Mouse (Mus musculus) CH12.LX (cell line): Measurements from ENCODE around the gene Serpinc1. TPM values are rescaled to one million over a fixed set of nuclear protein-coding genes. Genes with fewer than 3 reads are reported as not detected.

Experiments
- DNase-seq: peaks from one replicate; pipeline ENCODE4 v3.0.0-alpha.2; 2013; ENCODE audit errors: extremely low read depth
- H3K27ac ChIP-seq: 2 replicates; pipeline ENCODE4 v1.5.1; 2012; ENCODE audit warnings: low read depth, mild to moderate bottlenecking, control low read depth, moderate library complexity; ENCODE audit not compliant: insufficient read depth
- H3K27me3 ChIP-seq: replicated peaks from 2 replicates; pipeline ENCODE3; 2012; ENCODE audit warnings: inconsistent platforms
- H3K36me3 ChIP-seq, 2 experiments: replicated peaks in 1 of 2; 2 replicates each; pipeline versions ENCODE3 to v1.6.1; 2012; ENCODE audit warnings: inconsistent platforms in 1 of 2, low read length in 1 of 2, mild to moderate bottlenecking in 1 of 2, mixed read lengths in 1 of 2, moderate library complexity in 1 of 2; ENCODE audit not compliant: control insufficient read depth in 1 of 2, insufficient read depth in 1 of 2
- H3K4me1 ChIP-seq, 2 experiments: 2 replicates each; pipeline ENCODE4 v1.6.1; 2012; ENCODE audit warnings: inconsistent platforms in 1 of 2, moderate library complexity in 1 of 2; ENCODE audit not compliant: insufficient read depth in 2 of 2, control insufficient read depth in 1 of 2
- H3K4me2 ChIP-seq: 2 replicates; pipeline ENCODE4 v1.6.1; 2012; ENCODE audit warnings: low read depth, mild to moderate bottlenecking, control low read depth; ENCODE audit not compliant: poor library complexity, insufficient read depth, severe bottlenecking
- H3K4me3 ChIP-seq, 3 experiments: fragments of 150-350 bp in 1 of 3; sonication (generic) in 1 of 3; replicated peaks in 1 of 3; 2 replicates each; pipeline versions ENCODE3 to v1.5.1; 2011 to 2012; ENCODE audit warnings: low read depth in 2 of 3, low read length in 2 of 3, mild to moderate bottlenecking in 2 of 3, moderate library complexity in 2 of 3, control low read depth in 1 of 3, improper control_type of control experiment in 1 of 3, inconsistent platforms in 1 of 3, mixed read lengths in 1 of 3; ENCODE audit not compliant: poor library complexity in 1 of 3
- H3K79me2 ChIP-seq: replicated peaks from 2 replicates; pipeline ENCODE4 v1.6.1; 2012; ENCODE audit warnings: mild to moderate bottlenecking, moderate library complexity; ENCODE audit not compliant: control insufficient read depth, poor library complexity, insufficient read depth, severe bottlenecking; ENCODE audit errors: extremely low read depth
- H3K9ac ChIP-seq: 2 replicates; pipeline ENCODE4 v1.6.1; 2012; ENCODE audit warnings: low read depth, mild to moderate bottlenecking, control low read depth, moderate library complexity; ENCODE audit not compliant: insufficient read depth
- H3K9me3 ChIP-seq: replicated peaks from 2 replicates; pipeline ENCODE3; 2012; ENCODE audit warnings: low read length, inconsistent platforms, mixed read lengths
- CHD1 ChIP-seq: IDR thresholded peaks from 2 replicates; pipeline ENCODE4 v1.6.1; 2012; ENCODE audit warnings: low read depth, low read length, improper control_type of control experiment, inconsistent platforms
- E2F4 ChIP-seq: IDR thresholded peaks from 2 replicates; pipeline ENCODE4 v1.6.1; 2011; ENCODE audit warnings: low read depth, low read length, improper control_type of control experiment; ENCODE audit not compliant: insufficient replicate concordance
- EP300 ChIP-seq: IDR thresholded peaks from 2 replicates; pipeline ENCODE4 v1.6.1; 2011; ENCODE audit warnings: low read length, improper control_type of control experiment
- IRF4 ChIP-seq: IDR thresholded peaks from 2 replicates; pipeline ENCODE4 v1.6.1; 2014; ENCODE audit warnings: low read depth, mild to moderate bottlenecking, inconsistent platforms, low read length, improper control_type of control experiment
- JUN ChIP-seq: IDR thresholded peaks from 2 replicates; pipeline ENCODE4 v1.6.1; 2011; ENCODE audit warnings: low read depth, mild to moderate bottlenecking, low read length, improper control_type of control experiment, moderate library complexity; ENCODE audit not compliant: insufficient read depth
- MEF2A ChIP-seq: IDR thresholded peaks from 2 replicates; pipeline ENCODE4 v1.6.1; 2014; ENCODE audit warnings: low read depth, mild to moderate bottlenecking, inconsistent platforms, low read length, improper control_type of control experiment, borderline replicate concordance
- NRF1 ChIP-seq: IDR thresholded peaks from 2 replicates; pipeline ENCODE4 v1.6.1; 2014; ENCODE audit warnings: low read depth, mild to moderate bottlenecking, inconsistent platforms, low read length, improper control_type of control experiment, moderate library complexity
- POLR2AphosphoS2 ChIP-seq: IDR thresholded peaks from 2 replicates; pipeline ENCODE4 v1.6.1; 2011; ENCODE audit warnings: low read depth, low read length, improper control_type of control experiment
- SIN3A ChIP-seq: IDR thresholded peaks from 2 replicates; pipeline ENCODE4 v1.6.1; 2012; ENCODE audit warnings: low read length, improper control_type of control experiment, inconsistent platforms
- TCF12 ChIP-seq: IDR thresholded peaks from 2 replicates; pipeline ENCODE4 v1.6.1; 2014; ENCODE audit warnings: low read depth, mild to moderate bottlenecking, inconsistent platforms, low read length, improper control_type of control experiment
- USF1 ChIP-seq: IDR thresholded peaks from 2 replicates; pipeline ENCODE4 v1.6.1; 2014; ENCODE audit warnings: low read depth, mild to moderate bottlenecking, inconsistent platforms, low read length, improper control_type of control experiment
- ZKSCAN1 ChIP-seq: IDR thresholded peaks from 2 replicates; pipeline ENCODE4 v1.6.1; 2012; ENCODE audit warnings: low read depth, inconsistent platforms, low read length, improper control_type of control experiment, borderline replicate concordance
- ZNF384 ChIP-seq: IDR thresholded peaks from 2 replicates; pipeline ENCODE4 v1.6.1; 2012; ENCODE audit warnings: low read depth, low read length, improper control_type of control experiment, inconsistent platforms
- dilution Hi-C: fragments of 300-500 bp; cut with MboI; formaldehyde crosslinking; loops from 2 replicates; pipeline ENCODE4 v1.14.3; 2020; ENCODE audit warnings: low sequenced_read_pairs; ENCODE audit not compliant: extremely low pct_unique_long_range_greater_than_20kb, extremely low pct_ligation_motif_present
- in situ Hi-C: fragments of 300-500 bp; cut with MboI; formaldehyde crosslinking; loops from 3 replicates; pipeline ENCODE4 v1.14.3; 2019; ENCODE audit warnings: low sequenced_read_pairs, low pct_ligation_motif_present, low pct_unique_long_range_greater_than_20kb, mixed read lengths
- polyA plus RNA-seq: library from polyadenylated mRNA; unstranded; fragments of >175 nt; gene quantifications from 2 replicates; pipeline ENCODE4 v1.2.1, GENCODE M21; 2012; ENCODE audit warnings: low read depth; ENCODE audit not compliant: insufficient read length
- total RNA-seq, 2 experiments: library from RNA; depleted of rRNA; stranded (reverse); fragments of 300-350 nt in 1 of 2; fragments of >200 nt in 1 of 2; gene quantifications; 2 replicates each; pipeline ENCODE4 v1.2.3; 2012 to 2014

Gene Serpinc1
- total and polyA plus RNA-seq, 3 experiments, result 149 to 204 (median 202) TPM

DNA sequence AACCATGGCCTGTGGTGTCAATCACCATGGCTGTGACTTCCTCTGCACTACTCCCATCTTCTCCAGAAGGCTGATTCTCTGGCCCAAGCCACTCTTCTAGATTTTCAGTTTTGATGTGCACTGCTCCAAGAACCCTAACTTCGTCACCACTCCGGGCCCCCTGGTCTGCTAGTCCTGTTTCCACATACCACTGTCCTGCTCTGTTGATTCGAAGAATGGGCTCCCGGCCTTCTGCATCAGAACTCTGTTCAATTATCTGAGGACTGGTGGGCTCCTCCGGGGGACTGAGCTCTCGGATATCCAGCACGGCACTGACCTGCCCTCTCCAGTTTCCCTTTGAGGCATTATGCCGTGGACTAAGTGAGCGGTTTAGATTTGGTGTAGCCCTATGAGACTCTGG lies 53.5 kb downstream of the Serpinc1 start:
- Histone ChIP-seq H3K79me2 (peaks cover 18% of the 10 kb centered on the region), H3K4me3 (no peak overlapping the region), H3K9ac (no peak overlapping the region), H3K9me3 (no peaks in the 10 kb centered on the region), H3K4me2 (no peak overlapping the region), H3K4me1 (peaks cover 5 to 54% of the 10 kb centered on the region in 2 experiments; a peak in 3 of 4 replicates), H3K27ac (no peak overlapping the region), H3K36me3 (peaks cover 25 to 47% of the 10 kb centered on the region in 2 experiments), H3K27me3 (no peaks in the 10 kb centered on the region)
- TF ChIP-seq JUN (no peak), CHD1 (no peak), E2F4 (no peak), TCF12 (no peak), USF1 (no peak), ZNF384 (no peak), EP300 (no peak), MEF2A (no peak)
- in situ Hi-C loops (no loop called here), dilution Hi-C loops (no loop called here)
- DNase-seq, result no peak

DNA sequence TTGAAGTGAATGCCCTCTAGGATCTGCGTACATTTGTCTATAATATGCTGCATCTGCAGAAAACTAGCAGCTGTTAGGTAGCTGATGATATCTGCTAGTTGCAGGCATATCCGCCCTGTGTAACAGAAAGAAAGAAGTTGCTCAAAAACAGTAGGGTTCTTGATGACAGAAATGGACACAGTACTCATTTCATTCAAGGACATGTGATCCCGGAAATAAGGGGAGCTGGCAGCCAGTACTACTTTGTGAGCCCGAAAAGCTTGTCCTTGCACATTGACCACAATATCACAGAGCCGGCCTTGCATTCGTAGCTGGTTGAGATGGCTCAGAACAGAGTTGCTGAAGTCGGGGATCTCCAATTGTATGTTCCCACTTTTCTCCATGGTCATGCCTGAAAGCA lies 54.0 kb downstream of the Serpinc1 start:
- Histone ChIP-seq H3K27ac (no peak overlapping the region), H3K4me1 (peaks cover 5 to 50% of the 10 kb centered on the region in 2 experiments; a peak in 3 of 4 replicates), H3K9me3 (no peaks in the 10 kb centered on the region), H3K36me3 (peaks cover 27 to 49% of the 10 kb centered on the region in 2 experiments), H3K4me3 (no peak overlapping the region), H3K27me3 (no peaks in the 10 kb centered on the region), H3K79me2 (peaks cover 20% of the 10 kb centered on the region), H3K4me2 (no peak overlapping the region), H3K9ac (no peak overlapping the region)
- in situ Hi-C loops, result no loop called here
- TF ChIP-seq POLR2AphosphoS2, result no peak
- no peak for TF ChIP-seq IRF4
- no peak for TF ChIP-seq TCF12
- TF ChIP-seq ZKSCAN1, result no peak
- TF ChIP-seq NRF1, result no peak
- TF ChIP-seq MEF2A, result no peak
- TF ChIP-seq CHD1, result no peak
- DNase-seq, result no peak
- dilution Hi-C loops, result no loop called here

DNA sequence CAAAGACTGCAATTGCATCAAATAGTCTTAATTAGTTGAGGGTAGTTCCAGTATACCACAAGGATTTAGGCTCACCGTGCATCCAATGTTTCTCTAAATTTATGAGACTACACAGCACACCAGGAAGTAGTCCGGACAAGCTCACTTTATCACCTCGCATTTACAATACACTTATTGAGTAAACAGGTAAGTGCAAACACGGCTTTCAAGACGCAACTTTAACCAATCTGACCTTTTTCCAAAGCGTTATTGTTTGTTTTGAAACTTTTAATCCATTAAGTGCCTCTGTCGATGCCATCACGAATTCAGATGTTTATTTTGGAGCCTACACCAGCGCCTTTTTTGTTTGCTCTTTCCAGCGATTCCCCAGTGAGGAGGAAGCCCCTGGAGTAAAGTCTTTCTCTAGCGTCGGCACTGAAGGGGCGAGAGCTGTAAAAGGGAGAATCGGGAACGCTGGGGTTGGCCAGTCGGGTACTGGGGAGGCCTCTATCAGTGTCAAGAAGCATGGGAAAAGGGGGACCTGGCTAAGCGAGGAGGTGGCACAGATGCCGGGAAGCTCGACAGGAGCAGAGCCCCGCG lies 55.6 kb downstream of the Serpinc1 start:
- Histone ChIP-seq H3K36me3 (peaks cover 38 to 60% of the 10 kb centered on the region in 2 experiments), H3K4me2 (peak overlapping the region; percentile 82), H3K4me3 (peak overlapping the region; percentile 63 to 95 (median 66)), H3K27me3 (no peaks in the 10 kb centered on the region), H3K27ac (peak overlapping the region; percentile 61; the same call in 1 of the 2 replicates), H3K9me3 (no peaks in the 10 kb centered on the region), H3K4me1 (peaks cover 2 to 46% of the 10 kb centered on the region in 2 experiments; a peak in 3 of 4 replicates), H3K9ac (peak overlapping the region; percentile 95), H3K79me2 (peaks cover 25% of the 10 kb centered on the region)
- dilution Hi-C loops, result no loop called here
- TF ChIP-seq E2F4 (no peak), SIN3A (peak; percentile 81; the same call in 1 of the 2 replicates), CHD1 (no peak)
- in situ Hi-C loops, result no loop called here
- DNase-seq, result no peak
